Mouse (Mus musculus) splenic B cell, adult 2 months (primary cell): Measurements from ENCODE around the gene Cacna1g.

Experiments
- DNase-seq: peaks from one replicate; pipeline ENCODE4 v3.0.0-alpha.2; 2011; ENCODE audit warnings: low read depth, low spot score
- H3K27me3 ChIP-seq: 2 replicates; pipeline ENCODE4 v1.6.1; 2012; ENCODE audit warnings: mild to moderate bottlenecking, low read length, moderate library complexity, mixed read lengths; ENCODE audit not compliant: control insufficient read depth, poor library complexity, insufficient read depth, severe bottlenecking
- H3K36me3 ChIP-seq: 2 replicates; pipeline ENCODE4 v1.6.1; 2012; ENCODE audit warnings: mild to moderate bottlenecking, low read length, moderate library complexity, mixed read lengths; ENCODE audit not compliant: control insufficient read depth, poor library complexity, insufficient read depth, severe bottlenecking

Cacna1g gene

GRCm38 (mm10) chr11:94471740-94472584, 2.0 kb downstream of the Cacna1g start:
- no peak for DNase-seq
- H3K27me3 ChIP-seq = peaks cover 7% of the 10 kb centered on the region
- no peaks in the 10 kb centered on the region for H3K36me3 ChIP-seq

- DNase-seq = no peak
- Histone ChIP-seq H3K27me3 (peaks cover 7% of the 10 kb centered on the region), H3K36me3 (no peaks in the 10 kb centered on the region)
Measured at GRCm38 (mm10) chr11:94470391-94470790, 3.6 kb downstream of the Cacna1g start.

GRCm38 (mm10) chr11:94469136-94470064, 4.6 kb downstream of the Cacna1g start:
- H3K27me3 ChIP-seq = peaks cover 7% of the 10 kb centered on the region
- DNase-seq = no peak
- H3K36me3 ChIP-seq = no peaks in the 10 kb centered on the region

- H3K27me3 ChIP-seq = peaks cover 7% of the 10 kb centered on the region
- H3K36me3 ChIP-seq = no peaks in the 10 kb centered on the region
- DNase-seq = no peak
Measured at GRCm38 (mm10) chr11:94468582-94469064, 5.4 kb downstream of the Cacna1g start.

- peaks cover 2% of the 10 kb centered on the region; the same call in 1 of the 2 replicates for H3K27me3 ChIP-seq
- no peaks in the 10 kb centered on the region for H3K36me3 ChIP-seq
- no peak for DNase-seq
Measured at GRCm38 (mm10) chr11:94466333-94466855, 7.6 kb downstream of the Cacna1g start.

- no peaks in the 10 kb centered on the region for H3K36me3 ChIP-seq
- H3K27me3 ChIP-seq = no peaks in the 10 kb centered on the region
- DNase-seq = no peak
Measured at GRCm38 (mm10) chr11:94464170-94464569, 9.8 kb downstream of the Cacna1g start.

- H3K36me3 ChIP-seq = no peaks in the 10 kb centered on the region
- no peak for DNase-seq
- H3K27me3 ChIP-seq = no peaks in the 10 kb centered on the region
Measured at GRCm38 (mm10) chr11:94461856-94462255, 12.1 kb downstream of the Cacna1g start.

- DNase-seq = no peak
- H3K27me3 ChIP-seq = no peaks in the 10 kb centered on the region
Measured at GRCm38 (mm10) chr11:94457001-94457400, 17.0 kb downstream of the Cacna1g start.

GRCm38 (mm10) chr11:94456347-94456746, 17.7 kb downstream of the Cacna1g start:
- DNase-seq = no peak
- no peaks in the 10 kb centered on the region for H3K27me3 ChIP-seq
- H3K36me3 ChIP-seq = no peaks in the 10 kb centered on the region

More at GRCm38 (mm10) chr11:94457001-94457400, 17.0 kb downstream of the Cacna1g start:
- H3K36me3 ChIP-seq = no peaks in the 10 kb centered on the region

- Histone ChIP-seq H3K36me3 (no peaks in the 10 kb centered on the region), H3K27me3 (no peaks in the 10 kb centered on the region)
- DNase-seq = no peak
Measured at GRCm38 (mm10) chr11:94455161-94455820, 18.7 kb downstream of the Cacna1g start.

- H3K36me3 ChIP-seq = no peaks in the 10 kb centered on the region
- no peak for DNase-seq
- no peaks in the 10 kb centered on the region for H3K27me3 ChIP-seq
Measured at GRCm38 (mm10) chr11:94454756-94455155, 19.2 kb downstream of the Cacna1g start.

GRCm38 (mm10) chr11:94451091-94451773, 22.8 kb downstream of the Cacna1g start:
- Histone ChIP-seq H3K27me3 (no peaks in the 10 kb centered on the region), H3K36me3 (no peaks in the 10 kb centered on the region)
- no peak for DNase-seq

GRCm38 (mm10) chr11:94449886-94450285, 24.1 kb downstream of the Cacna1g start:
- Histone ChIP-seq H3K36me3 (no peaks in the 10 kb centered on the region), H3K27me3 (no peaks in the 10 kb centered on the region)
- no peak for DNase-seq

GRCm38 (mm10) chr11:94449239-94449638, 24.8 kb downstream of the Cacna1g start:
- DNase-seq = no peak
- Histone ChIP-seq H3K27me3 (no peaks in the 10 kb centered on the region), H3K36me3 (no peaks in the 10 kb centered on the region)
